Mouse (Mus musculus): ENCODE measurements around the gene Carm1. TPM values are rescaled to one million over a fixed set of nuclear protein-coding genes. Genes with fewer than 3 reads are reported as not detected.

Carm1 gene
- 32.1 and 39.6 TPM in 2 replicates for polyA plus RNA-seq (2015; fragmentation: Nextera tagmentation; extraction: Ambion mirVana)

DNA sequence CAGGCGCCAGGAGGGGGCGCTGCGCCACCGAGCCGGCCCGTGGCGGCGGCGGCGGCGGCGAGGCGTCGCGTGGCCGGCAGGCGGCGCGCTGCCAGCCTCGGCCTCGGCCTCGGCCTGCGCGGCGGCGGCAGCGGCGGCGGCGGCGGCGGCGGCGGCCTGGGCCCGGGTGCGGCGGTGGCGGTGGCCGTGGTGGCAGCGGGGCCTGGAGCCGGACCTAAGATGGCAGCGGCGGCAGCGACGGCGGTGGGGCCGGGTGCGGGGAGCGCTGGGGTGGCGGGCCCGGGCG lies at the start of gene Carm1:
Carm1 (plus strand) TSS at position 106 of the 286 bp plus-strand sequence.
- ATAC-seq: peak; percentile 67
- peak within 1 kb of the TSS; percentile 98 for H3K9ac ChIP-seq (replicated peaks)
- WGBS: 2% methylated on average over 42 of the region's 52 CpGs
- H3K4me2 ChIP-seq (replicated peaks): peak within 1 kb of the TSS; percentile 67
- H3K4me3 ChIP-seq (replicated peaks): peak within 1 kb of the TSS; percentile 81
- no peaks in the 10 kb centered on the region for H3K27me3 ChIP-seq
- peaks cover 39% of the 10 kb centered on the region for H3K4me1 ChIP-seq (replicated peaks)
- H3K27ac ChIP-seq: peak within 1 kb of the TSS; percentile 99
- peaks cover 17% of the 10 kb centered on the region for H3K36me3 ChIP-seq
- H3K9me3 ChIP-seq: no peaks in the 10 kb centered on the region

DNA sequence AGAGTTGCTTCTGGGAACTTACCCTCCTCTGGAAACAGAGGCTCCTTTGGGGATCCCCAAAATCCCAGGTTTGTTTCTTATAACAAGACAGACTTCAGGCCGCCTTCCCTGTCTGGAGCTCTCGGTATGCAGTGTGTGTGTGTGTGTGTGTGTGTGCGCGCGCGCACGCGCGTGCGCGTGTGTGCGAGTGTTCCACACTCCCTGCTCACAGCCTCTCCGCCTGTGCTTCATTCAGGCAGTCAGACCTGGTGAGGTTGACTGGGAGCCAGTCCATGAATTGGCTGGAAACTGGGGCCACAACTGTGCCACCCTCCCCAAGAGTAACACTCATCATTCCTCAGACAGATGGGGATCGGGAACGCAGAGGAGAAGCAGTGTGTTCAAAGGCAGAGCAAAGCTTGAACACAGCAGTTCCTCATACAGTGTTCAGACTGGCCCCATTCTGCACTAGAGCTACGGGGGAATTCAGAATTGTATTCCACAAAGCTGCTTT lies 49.6 kb upstream of the Carm1 start:
- H3K9me3 ChIP-seq: no peaks in the 10 kb centered on the region
- no peaks in the 10 kb centered on the region for H3K27me3 ChIP-seq
- no peak overlapping the region for H3K4me3 ChIP-seq (replicated peaks)
- no peaks in the 10 kb centered on the region for H3K4me1 ChIP-seq (replicated peaks)
- no peak for ATAC-seq
- 96% methylated on average over 16 of the region's 16 CpGs for WGBS
- H3K9ac ChIP-seq (replicated peaks): no peak overlapping the region
- no peak overlapping the region for H3K27ac ChIP-seq
- no peak overlapping the region for H3K4me2 ChIP-seq (replicated peaks)
- peaks cover 54% of the 10 kb centered on the region for H3K36me3 ChIP-seq

DNA sequence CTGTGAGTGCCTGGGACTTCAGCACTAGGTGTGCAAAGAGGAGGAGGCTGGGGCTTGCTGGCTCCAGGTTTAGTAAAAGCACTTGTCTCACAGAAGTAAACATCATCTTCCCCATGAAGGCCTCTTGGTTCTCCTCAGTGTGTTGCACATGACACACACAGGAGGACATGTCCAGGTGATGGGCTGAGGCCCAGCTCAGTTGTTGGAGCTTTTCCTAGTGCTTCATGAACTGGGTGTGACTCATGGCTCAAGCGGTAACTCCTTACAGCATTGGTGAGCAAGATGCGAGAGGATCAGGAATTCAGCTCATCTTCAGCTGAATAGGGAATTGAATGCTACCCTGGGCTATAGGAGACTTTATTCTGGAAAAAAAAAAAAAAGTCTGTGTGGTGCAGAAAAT lies 49.0 kb upstream of the Carm1 start:
- Histone ChIP-seq H3K9ac (replicated peaks) (no peak overlapping the region), H3K36me3 (peaks cover 55% of the 10 kb centered on the region)
- 91% methylated on average over 2 of the region's 2 CpGs for WGBS

DNA sequence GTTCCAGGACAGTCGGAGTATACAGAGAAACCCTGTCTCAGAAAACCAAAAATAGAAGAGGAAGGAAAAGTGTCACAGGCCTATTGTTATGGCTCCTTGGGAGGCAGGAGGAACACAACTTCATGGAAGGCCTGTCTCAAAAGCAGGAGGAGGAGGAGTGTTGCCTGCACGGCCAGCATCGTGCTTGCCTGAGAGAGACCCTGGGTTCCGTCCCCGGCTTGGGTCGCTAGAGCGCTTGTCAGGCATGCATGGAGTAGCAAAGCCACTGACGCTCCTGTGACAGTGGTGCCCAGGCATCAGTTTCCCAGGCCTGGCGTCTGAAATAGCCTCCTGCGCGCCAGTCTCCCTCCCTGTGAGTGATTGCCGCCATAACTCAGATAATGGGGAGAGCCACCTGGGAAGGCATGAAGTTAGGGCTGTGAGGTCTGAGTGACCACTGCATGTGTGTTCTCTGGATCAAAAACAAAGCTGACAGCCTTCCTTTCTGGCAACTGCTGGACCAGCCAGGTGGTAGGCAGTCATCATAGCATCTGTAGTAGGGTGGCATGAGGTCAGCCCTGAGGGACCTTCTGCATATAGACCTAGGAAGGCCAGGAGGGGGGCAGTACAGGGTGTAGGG lies 48.3 kb upstream of the Carm1 start:
- H3K4me2 ChIP-seq (replicated peaks): no peak overlapping the region
- no peak overlapping the region for H3K27ac ChIP-seq
- H3K9me3 ChIP-seq: no peaks in the 10 kb centered on the region
- H3K27me3 ChIP-seq: no peaks in the 10 kb centered on the region
- H3K4me1 ChIP-seq (replicated peaks): no peaks in the 10 kb centered on the region
- no peak overlapping the region for H3K4me3 ChIP-seq (replicated peaks)
- H3K9ac ChIP-seq (replicated peaks): no peak overlapping the region
- peaks cover 62% of the 10 kb centered on the region for H3K36me3 ChIP-seq
- 90% methylated on average over 12 of the region's 12 CpGs for WGBS
- ATAC-seq: no peak

More for the DNA sequence above, 49.0 kb upstream of the Carm1 start:
- no peak for ATAC-seq
- H3K4me3 ChIP-seq (replicated peaks): no peak overlapping the region
- H3K4me1 ChIP-seq (replicated peaks): no peaks in the 10 kb centered on the region
- no peaks in the 10 kb centered on the region for H3K9me3 ChIP-seq
- H3K27me3 ChIP-seq: no peaks in the 10 kb centered on the region
- no peak overlapping the region for H3K4me2 ChIP-seq (replicated peaks)
- H3K27ac ChIP-seq: no peak overlapping the region

DNA sequence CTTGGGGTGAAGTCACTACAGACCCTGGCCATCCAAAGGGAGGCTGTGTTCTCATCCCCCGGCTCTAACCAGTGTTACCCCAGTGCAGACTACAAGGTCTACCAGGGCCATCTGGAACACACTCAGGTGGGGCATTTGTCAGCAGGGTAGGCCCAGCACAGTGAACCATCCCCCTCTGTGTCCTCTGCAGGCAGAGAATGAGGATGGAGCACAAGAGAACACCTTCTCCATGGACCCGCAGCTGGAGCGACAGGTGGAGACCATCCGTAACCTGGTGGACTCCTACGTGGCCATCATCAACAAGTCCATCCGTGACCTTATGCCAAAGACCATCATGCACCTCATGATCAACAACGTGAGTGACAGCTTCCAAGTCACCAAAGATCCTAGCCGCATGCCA lies 43.3 kb upstream of the Carm1 start:
- no peaks in the 10 kb centered on the region for H3K27me3 ChIP-seq
- no peak overlapping the region for H3K4me2 ChIP-seq (replicated peaks)
- H3K36me3 ChIP-seq: peaks cover 76% of the 10 kb centered on the region
- no peak overlapping the region for H3K4me3 ChIP-seq (replicated peaks)
- ATAC-seq: no peak
- no peak overlapping the region for H3K27ac ChIP-seq
- WGBS: 97% methylated on average over 8 of the region's 8 CpGs
- no peaks in the 10 kb centered on the region for H3K9me3 ChIP-seq
- H3K4me1 ChIP-seq (replicated peaks): no peaks in the 10 kb centered on the region
- no peak overlapping the region for H3K9ac ChIP-seq (replicated peaks)

DNA sequence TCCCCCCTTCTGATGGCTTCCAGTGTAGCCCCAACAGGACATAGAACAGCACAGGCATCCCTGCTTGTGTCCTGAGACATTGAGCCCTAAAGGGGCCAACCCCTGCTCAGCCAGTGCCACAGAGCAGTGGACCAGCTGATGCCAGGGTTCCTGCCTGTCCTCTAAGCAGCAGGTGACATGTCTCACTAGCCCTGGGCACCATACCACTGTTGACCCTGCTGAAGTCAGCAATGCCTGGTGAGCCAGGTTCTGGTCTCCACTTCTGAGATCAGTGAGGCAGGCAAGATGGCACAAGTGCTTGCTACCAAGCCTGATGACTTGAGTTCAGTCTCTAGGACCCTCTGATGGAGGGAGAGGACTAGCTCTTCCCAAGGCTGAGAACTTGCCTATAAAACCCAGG lies 40.9 kb upstream of the Carm1 start:
- no peak overlapping the region for H3K4me3 ChIP-seq (replicated peaks)
- peaks cover 11% of the 10 kb centered on the region for H3K4me1 ChIP-seq (replicated peaks)
- no peaks in the 10 kb centered on the region for H3K9me3 ChIP-seq
- H3K4me2 ChIP-seq (replicated peaks): no peak overlapping the region
- no peaks in the 10 kb centered on the region for H3K27me3 ChIP-seq
- no peak for ATAC-seq
- no peak overlapping the region for H3K27ac ChIP-seq
- H3K9ac ChIP-seq (replicated peaks): no peak overlapping the region
- H3K36me3 ChIP-seq: peaks cover 65% of the 10 kb centered on the region

DNA sequence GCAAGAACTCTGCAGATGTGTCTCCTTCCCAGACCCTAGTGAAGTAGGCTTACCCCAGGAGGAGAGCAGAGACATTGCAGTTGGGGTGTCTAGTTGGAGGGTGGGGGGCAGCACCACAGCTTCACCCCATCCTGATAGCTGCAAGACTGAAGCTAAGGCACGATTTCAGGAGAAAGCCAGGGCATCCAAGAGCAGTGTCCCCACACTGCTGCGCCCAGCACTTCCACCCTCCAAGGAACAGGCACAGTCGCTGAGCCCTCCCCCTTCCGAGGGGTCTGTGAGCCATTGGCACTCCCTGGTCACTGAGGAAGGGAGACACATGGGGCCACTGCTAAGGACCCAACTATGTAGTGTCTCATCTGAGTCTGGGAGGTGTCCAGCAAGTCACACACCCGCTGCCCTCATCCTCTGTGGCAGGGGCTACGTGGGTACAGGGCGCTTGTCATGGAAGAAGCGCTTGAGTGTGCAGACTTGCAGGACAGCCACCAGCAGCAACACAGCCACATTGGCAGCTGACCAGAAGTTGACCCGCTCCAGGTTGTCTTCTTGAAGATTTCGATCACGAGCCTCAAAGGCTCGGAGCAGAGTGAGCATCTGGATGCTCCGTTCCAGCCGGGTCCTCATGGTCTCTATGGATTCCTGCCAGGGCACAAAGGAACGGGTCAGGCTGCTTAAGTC lies 38.8 kb upstream of the Carm1 start:
- no peak overlapping the region for H3K9ac ChIP-seq (replicated peaks)
- no peaks in the 10 kb centered on the region for H3K9me3 ChIP-seq
- no peak overlapping the region for H3K4me2 ChIP-seq (replicated peaks)
- no peak for ATAC-seq
- peaks cover 58% of the 10 kb centered on the region for H3K36me3 ChIP-seq
- no peak overlapping the region for H3K4me3 ChIP-seq (replicated peaks)
- WGBS: 91% methylated on average over 15 of the region's 15 CpGs
- H3K27ac ChIP-seq: no peak overlapping the region
- peaks cover 16% of the 10 kb centered on the region for H3K4me1 ChIP-seq (replicated peaks)
- no peaks in the 10 kb centered on the region for H3K27me3 ChIP-seq

DNA sequence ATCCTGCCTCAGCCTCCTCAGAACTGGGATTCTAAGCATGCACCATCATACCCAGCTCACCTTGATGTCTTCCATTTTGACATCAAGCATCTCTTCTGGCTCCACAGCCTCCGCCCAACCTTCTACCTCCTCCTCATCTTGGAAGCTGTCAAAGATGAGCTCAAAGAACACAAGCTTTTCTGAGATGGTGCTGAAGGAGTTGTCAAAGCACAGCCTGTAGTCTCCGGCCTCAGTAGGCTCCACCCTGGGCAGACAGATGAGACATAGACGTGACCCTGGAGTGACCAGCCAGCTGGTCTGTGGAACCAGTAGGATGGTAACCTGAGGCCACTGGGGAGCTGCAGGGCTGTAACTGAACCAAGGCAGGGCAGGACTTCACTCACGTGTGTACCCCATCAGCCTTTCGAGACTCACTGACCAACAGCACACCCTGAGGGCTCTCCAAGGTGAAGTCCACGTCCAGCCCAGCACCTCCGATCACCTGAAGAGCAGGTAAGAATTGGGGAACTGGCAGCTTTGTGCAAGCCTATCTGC lies 37.8 kb upstream of the Carm1 start:
- WGBS: 81% methylated on average over 7 of the region's 7 CpGs
- Histone ChIP-seq H3K27me3 (no peaks in the 10 kb centered on the region), H3K4me2 (replicated peaks) (peak overlapping the region; percentile 70), H3K4me1 (replicated peaks) (peaks cover 16% of the 10 kb centered on the region), H3K36me3 (peaks cover 49% of the 10 kb centered on the region), H3K9ac (replicated peaks) (peak overlapping the region; percentile 67; the same call in 1 of the 2 replicates), H3K4me3 (replicated peaks) (peak overlapping the region; percentile 56), H3K27ac (no peak overlapping the region), H3K9me3 (no peaks in the 10 kb centered on the region)
- ATAC-seq: no peak

DNA sequence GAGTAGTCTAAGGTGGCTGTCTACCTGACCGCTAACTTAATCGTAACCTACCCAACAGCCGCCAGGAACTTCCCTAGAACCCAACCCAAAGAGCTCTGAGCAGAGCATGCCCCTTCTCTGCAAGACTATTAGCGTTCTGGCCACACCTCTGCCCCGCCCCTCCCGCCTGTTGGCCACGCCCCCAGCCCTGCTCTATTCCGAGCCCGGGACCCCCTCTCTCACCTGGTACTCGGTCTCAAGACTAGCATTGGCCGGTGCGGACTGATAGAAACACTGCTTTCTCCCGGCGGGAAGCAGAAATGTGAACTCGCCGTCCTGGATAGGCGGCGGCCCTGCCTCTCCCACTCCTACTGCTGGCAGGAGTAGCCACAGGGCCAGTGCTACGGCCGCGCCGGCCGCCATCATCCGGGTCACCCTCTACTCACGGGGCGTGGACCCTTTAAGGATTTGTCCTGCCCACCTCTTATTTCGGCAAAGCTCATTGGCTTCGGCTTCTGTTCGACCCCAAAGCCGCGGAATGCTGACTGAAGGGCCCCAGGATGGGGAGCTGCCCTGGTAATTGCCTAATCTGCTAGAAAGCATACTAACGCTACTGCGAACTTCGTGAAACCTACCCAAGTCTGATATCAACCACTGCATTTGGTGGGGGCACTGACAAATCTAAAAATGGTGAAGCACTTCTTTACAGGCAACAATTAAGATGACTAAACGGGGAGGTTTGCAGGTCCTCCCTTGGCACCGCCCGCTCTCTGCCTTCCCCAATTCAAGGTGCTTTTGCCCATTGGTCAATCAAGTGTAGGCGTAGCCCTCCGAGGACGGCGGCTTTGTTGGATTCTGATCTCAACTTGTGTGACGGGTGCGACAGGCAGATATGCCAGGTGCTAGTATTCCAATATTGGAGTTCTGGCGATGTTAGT lies 36.7 kb upstream of the Carm1 start, which contains the start of gene Tmed1:
Tmed1 (minus strand) TSS at position 481 of the 917 bp plus-strand sequence.
- Histone ChIP-seq H3K4me1 (replicated peaks) (peaks cover 16% of the 10 kb centered on the region), H3K27ac (peak within 1 kb of the TSS; percentile 84), H3K4me3 (replicated peaks) (peak within 1 kb of the TSS; percentile 56), H3K9ac (replicated peaks) (peak within 1 kb of the TSS; percentile 67), H3K27me3 (no peaks in the 10 kb centered on the region), H3K36me3 (peaks cover 38% of the 10 kb centered on the region), H3K9me3 (no peaks in the 10 kb centered on the region), H3K4me2 (replicated peaks) (peak within 1 kb of the TSS; percentile 70)
- ATAC-seq: peak; percentile 97
- WGBS: under 1% methylated on average over 44 of the region's 44 CpGs

DNA sequence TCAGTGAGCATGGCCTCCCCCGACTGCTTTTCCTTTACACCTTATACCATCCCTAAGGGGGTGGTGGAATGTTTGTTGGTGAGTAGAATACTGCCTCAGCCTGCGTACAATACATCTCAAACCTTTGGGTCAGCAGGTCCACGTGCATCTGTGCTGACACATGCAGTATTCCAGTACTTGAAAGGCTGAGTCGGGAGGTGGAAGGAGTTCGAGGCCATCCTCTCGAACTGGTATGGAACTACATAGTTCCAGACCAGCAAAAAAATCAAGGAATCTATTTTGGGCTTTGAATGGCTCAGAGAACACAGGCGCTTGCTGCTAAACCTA lies 36.0 kb upstream of the Carm1 start:
- 3% methylated on average over 7 of the region's 7 CpGs for WGBS
- ATAC-seq: no peak

DNA sequence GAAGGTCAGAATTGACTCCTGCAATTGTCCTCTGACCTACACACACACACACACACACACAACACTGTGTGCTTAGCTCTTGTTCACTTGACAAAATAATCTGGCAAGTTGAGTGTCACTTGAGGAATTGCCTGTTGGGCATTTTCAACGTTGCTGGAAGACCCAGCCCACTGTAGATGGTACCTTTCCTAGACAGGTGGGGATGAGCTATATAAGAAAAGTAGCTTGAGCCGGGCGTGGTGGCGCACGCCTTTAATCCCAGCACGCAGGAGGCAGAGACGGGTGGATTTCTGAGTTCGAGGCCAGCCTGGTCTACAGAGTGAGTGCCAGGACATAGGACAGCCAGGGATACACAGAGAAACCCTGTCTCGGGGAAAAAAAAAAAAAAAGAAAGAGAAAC lies 35.6 kb upstream of the Carm1 start:
- WGBS: 80% methylated on average over 9 of the region's 9 CpGs
- ATAC-seq: no peak
- H3K36me3 ChIP-seq: peaks cover 28% of the 10 kb centered on the region

More for the DNA sequence above, 36.0 kb upstream of the Carm1 start:
- H3K27me3 ChIP-seq: no peaks in the 10 kb centered on the region
- H3K27ac ChIP-seq: peak overlapping the region; percentile 84
- H3K4me2 ChIP-seq (replicated peaks): peak overlapping the region; percentile 70
- peak overlapping the region; percentile 67 for H3K9ac ChIP-seq (replicated peaks)
- H3K36me3 ChIP-seq: peaks cover 32% of the 10 kb centered on the region
- peaks cover 16% of the 10 kb centered on the region for H3K4me1 ChIP-seq (replicated peaks)
- H3K4me3 ChIP-seq (replicated peaks): peak overlapping the region; percentile 56
- H3K9me3 ChIP-seq: no peaks in the 10 kb centered on the region

DNA sequence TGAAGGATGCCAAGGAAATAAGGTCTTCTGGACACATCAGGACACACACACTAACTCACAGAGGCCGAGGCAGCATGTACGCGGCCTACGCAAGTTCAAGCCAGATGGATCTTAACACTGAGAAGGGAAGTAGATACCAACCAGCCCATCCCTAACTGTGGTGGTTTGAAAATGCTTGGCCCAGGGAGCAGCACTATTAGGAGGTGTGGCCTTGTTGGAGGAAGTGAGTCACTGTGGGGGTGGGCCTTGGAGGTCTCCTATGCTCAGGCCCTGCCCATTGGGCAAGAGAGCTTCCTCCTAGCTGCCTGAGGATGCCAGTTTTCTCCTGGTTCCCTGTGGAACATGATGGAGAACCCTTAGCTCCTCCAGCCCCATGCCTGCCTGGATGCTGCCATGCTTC lies 33.2 kb upstream of the Carm1 start:
- Histone ChIP-seq H3K4me2 (replicated peaks) (no peak overlapping the region), H3K9me3 (no peaks in the 10 kb centered on the region), H3K4me3 (replicated peaks) (no peak overlapping the region), H3K4me1 (replicated peaks) (peaks cover 16% of the 10 kb centered on the region), H3K36me3 (peaks cover 3% of the 10 kb centered on the region), H3K9ac (replicated peaks) (no peak overlapping the region), H3K27ac (no peak overlapping the region), H3K27me3 (no peaks in the 10 kb centered on the region)
- 99% methylated on average over 4 of the region's 4 CpGs for WGBS
- no peak for ATAC-seq

More for the DNA sequence above, 35.6 kb upstream of the Carm1 start:
- Histone ChIP-seq H3K9ac (replicated peaks) (peak overlapping the region; percentile 67), H3K27ac (peak overlapping the region; percentile 84), H3K27me3 (no peaks in the 10 kb centered on the region), H3K4me3 (replicated peaks) (peak overlapping the region; percentile 56), H3K9me3 (no peaks in the 10 kb centered on the region), H3K4me1 (replicated peaks) (peaks cover 16% of the 10 kb centered on the region), H3K4me2 (replicated peaks) (peak overlapping the region; percentile 70)

All from midbrain, embryonic 13.5 days (tissue).